Mouse (Mus musculus): Measurements from ENCODE around the gene Smg1.

DNA sequence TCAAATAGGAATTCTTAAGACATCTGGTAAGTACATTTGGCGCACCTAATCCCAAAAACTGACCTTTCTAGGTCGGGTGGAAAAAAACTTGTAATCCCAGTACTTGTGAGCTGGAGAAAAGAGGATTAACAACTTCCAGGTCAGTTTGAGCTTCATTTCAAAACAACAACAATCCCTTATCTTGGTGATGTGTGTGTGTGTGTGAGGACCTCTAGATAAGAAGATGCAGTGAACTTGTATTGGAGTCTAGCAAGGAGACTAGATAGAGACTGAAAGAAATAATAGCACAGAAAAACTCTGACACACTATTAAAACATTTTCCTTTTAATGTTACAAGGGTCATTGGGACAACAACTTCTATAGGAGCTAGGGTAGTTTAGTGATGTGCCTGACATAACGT is 99.9 kb downstream of the Smg1 start:
- TF ChIP-seq CTCF (IDR thresholded peaks at IDR 0.05; ENCODE audit: insufficient read depth, low read length) = no peak
- no peak for TF ChIP-seq POLR2A (IDR thresholded peaks at IDR 0.05; ENCODE audit: borderline replicate concordance, extremely low read depth, low read depth, low read length)
